Mouse (Mus musculus) G1E (cell line): ENCODE measurements at regions not wholly inside any gene's neighbourhood (a gene's known extent, or its start where the extent isn't known, plus 50 kb on each side); places are given as distances from the start of the nearest gene placed in this dataset.

Experiments used
- ATAC-seq: 2 replicates; pipeline ENCODE4 v1.8.0; 2016; ENCODE audit warnings: mild to moderate bottlenecking; ENCODE audit not compliant: insufficient number of reproducible peaks, poor library complexity, low FRiP score, severe bottlenecking; ENCODE audit errors: extremely low read depth
- DNase-seq: peaks from one replicate; pipeline ENCODE4 v3.0.0; 2012; ENCODE audit warnings: low spot score
- H3K27me3 ChIP-seq: 2 replicates; pipeline ENCODE4 v1.6.1; 2012; ENCODE audit warnings: mild to moderate bottlenecking, low read length, inconsistent platforms; ENCODE audit not compliant: insufficient read depth
- H3K36me3 ChIP-seq: replicated peaks from 2 replicates; pipeline ENCODE3; 2012; ENCODE audit warnings: mild to moderate bottlenecking, inconsistent platforms
- H3K4me1 ChIP-seq: 2 replicates; pipeline ENCODE4 v1.6.1; 2012; ENCODE audit warnings: low read depth, low read length, inconsistent platforms, mixed read lengths; ENCODE audit not compliant: insufficient read depth
- H3K4me3 ChIP-seq: 2 replicates; pipeline ENCODE4 v1.5.1; 2012; ENCODE audit warnings: low read depth, mild to moderate bottlenecking, inconsistent platforms, low read length, moderate library complexity, mixed read lengths
- H3K9me3 ChIP-seq: replicated peaks from 2 replicates; pipeline ENCODE4 v1.6.1; 2012; ENCODE audit warnings: inconsistent platforms
- CTCF ChIP-seq: IDR thresholded peaks from 2 replicates; pipeline ENCODE4 v1.5.1; 2012; ENCODE audit warnings: low read depth, low read length, inconsistent platforms, mixed read lengths
- GATA1 ChIP-seq: IDR thresholded peaks from 2 replicates; pipeline ENCODE4 v1.6.1; 2012; ENCODE audit warnings: borderline replicate concordance, low read length, inconsistent platforms, mixed read lengths
- GATA2 ChIP-seq: IDR thresholded peaks from 2 replicates; pipeline ENCODE4 v1.6.1; 2012; ENCODE audit warnings: low read depth, low read length, inconsistent platforms, borderline replicate concordance
- POLR2AphosphoS5 ChIP-seq: IDR thresholded peaks from 2 replicates; pipeline ENCODE4 v1.6.1; 2012; ENCODE audit warnings: low read depth, low read length, inconsistent platforms; ENCODE audit not compliant: insufficient replicate concordance
- TAL1 ChIP-seq: conservative IDR thresholded peaks from 2 replicates; pipeline ENCODE4 v1.6.1; 2012; ENCODE audit warnings: low read depth, low read length, inconsistent platforms, mixed read lengths

DNA sequence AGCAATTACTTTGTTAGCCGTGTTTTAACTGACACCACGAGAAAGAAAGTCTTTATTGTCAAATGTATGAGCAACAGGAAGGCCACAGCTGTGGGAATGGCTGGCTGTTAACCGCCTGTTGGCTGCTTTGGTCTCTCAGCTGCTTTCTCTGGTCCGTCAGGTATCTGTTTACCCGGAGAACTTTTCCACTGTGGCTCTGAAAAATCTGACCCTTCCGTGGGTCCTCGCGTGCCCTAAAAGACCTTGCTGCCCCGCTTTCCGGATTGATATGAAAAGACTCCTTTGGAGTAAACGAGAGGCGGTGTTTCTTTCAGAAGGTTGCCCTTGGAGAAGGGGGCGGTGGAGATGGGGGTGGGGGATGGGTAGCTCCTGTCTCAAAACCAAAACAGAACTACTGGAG lies 75.9 kb downstream of the Sox14 start:
- Histone ChIP-seq H3K9me3 (peaks cover 49% of the 10 kb centered on the region), H3K27me3 (no peaks in the 10 kb centered on the region), H3K36me3 (no peaks in the 10 kb centered on the region), H3K4me3 (no peak overlapping the region), H3K4me1 (no peaks in the 10 kb centered on the region)
- DNase-seq (no peak), ATAC-seq (no peak)
- TF ChIP-seq GATA1, result no peak
- no peak for TF ChIP-seq CTCF
- no peak for TF ChIP-seq POLR2AphosphoS5
- no peak for TF ChIP-seq GATA2
- TF ChIP-seq TAL1, result no peak

DNA sequence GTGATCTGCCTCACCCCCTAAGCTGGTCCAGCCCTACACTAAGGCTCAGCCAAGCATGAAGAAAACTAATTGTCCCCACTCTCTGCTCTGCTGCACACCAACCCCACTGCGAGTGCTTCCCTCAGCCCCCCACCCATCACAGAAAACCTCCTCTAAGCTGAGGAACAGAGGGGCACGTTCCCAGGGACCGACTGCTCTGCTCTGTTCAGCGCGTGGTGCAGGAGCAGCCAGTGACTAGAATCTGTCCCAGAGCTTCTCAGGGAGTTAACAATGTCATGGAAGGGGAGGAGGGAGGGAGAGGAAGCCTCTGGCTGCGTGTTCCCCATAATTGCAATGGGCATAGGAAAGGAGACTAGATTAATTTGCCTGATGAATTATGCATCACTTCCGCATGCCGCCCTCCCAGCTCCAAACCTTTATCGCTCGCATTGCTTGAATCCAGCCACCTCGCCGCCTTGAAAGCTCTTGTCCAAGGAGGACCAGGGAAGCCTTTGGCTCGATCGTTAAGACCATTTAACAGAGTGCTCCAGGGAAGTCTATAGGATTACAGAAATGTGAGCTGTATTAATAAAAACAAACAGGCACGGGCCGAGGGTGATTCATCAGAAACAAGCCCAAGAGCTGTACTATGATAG lies 76.5 kb downstream of the Sox14 start:
- ATAC-seq (no peak), DNase-seq (no peak)
- Histone ChIP-seq H3K4me3 (no peak overlapping the region), H3K9me3 (peaks cover 52% of the 10 kb centered on the region), H3K27me3 (no peaks in the 10 kb centered on the region), H3K36me3 (no peaks in the 10 kb centered on the region), H3K4me1 (no peaks in the 10 kb centered on the region)
- TF ChIP-seq TAL1, result no peak
- no peak for TF ChIP-seq GATA2
- no peak for TF ChIP-seq GATA1
- TF ChIP-seq POLR2AphosphoS5, result no peak
- no peak for TF ChIP-seq CTCF

DNA sequence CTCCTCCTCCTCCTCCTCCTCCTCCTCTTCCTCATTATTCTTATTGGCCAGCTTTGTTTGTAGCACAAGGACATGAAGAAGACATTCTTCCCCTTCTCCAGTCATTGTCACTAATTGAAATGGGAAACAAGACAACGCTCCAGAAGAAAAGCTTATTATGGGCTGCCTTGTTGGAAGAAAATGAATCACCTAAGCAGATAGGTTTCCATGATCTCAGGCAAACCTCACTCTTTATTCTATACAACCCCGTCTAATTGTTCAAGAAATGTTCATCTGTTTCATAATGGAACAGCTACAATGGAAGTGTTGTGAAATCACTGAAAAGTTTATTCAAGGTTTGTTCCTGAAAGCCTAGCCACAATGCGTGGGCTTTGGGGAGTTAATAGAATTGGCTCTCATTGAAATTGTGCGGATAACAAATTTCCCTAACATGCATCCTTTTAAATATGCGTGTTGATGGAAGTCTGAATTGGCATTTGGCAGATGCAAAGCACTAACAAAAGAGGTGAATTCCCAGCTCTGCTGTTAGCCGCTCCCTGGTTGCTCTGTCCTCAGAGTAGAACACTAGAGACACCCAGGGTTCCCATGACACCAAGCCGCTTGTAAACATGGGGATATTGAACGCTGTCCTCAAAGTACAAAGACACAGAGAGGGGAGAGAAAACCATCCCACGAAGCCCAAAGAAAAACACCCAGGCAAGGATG lies 78.8 kb downstream of the Sox14 start:
- Histone ChIP-seq H3K9me3 (peaks cover 50% of the 10 kb centered on the region), H3K27me3 (no peaks in the 10 kb centered on the region), H3K4me1 (no peaks in the 10 kb centered on the region), H3K36me3 (no peaks in the 10 kb centered on the region), H3K4me3 (no peak overlapping the region)
- TF ChIP-seq TAL1 (no peak), POLR2AphosphoS5 (no peak), GATA2 (no peak), CTCF (no peak), GATA1 (no peak)
- no peak for DNase-seq
- no peak for ATAC-seq

DNA sequence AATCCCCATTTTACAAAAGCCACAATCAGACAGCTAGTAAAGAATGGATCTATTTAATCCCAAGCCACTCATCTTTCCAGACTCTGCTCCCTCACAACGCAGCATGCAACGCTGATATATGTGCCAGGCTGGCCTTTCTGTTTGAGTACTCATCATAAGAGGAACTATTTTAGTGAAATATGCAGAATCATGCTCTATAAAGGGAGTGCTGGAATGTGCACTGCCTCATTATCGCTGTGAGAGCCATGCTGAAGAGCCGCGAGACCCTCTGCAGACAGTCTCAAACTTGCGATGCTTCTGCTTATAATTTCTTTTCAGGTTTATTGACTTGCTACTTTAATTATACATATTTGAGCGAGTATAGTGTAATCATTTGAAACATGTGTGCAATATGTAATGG lies 75.6 kb upstream of the Cldn18 start:
- DNase-seq (no peak), ATAC-seq (no peak)
- H3K4me1 ChIP-seq, result no peaks in the 10 kb centered on the region
- H3K4me3 ChIP-seq, result no peak overlapping the region
- no peaks in the 10 kb centered on the region for H3K36me3 ChIP-seq
- no peaks in the 10 kb centered on the region for H3K27me3 ChIP-seq
- TF ChIP-seq CTCF (no peak), TAL1 (no peak), GATA1 (no peak)
- peaks cover 41% of the 10 kb centered on the region for H3K9me3 ChIP-seq

DNA sequence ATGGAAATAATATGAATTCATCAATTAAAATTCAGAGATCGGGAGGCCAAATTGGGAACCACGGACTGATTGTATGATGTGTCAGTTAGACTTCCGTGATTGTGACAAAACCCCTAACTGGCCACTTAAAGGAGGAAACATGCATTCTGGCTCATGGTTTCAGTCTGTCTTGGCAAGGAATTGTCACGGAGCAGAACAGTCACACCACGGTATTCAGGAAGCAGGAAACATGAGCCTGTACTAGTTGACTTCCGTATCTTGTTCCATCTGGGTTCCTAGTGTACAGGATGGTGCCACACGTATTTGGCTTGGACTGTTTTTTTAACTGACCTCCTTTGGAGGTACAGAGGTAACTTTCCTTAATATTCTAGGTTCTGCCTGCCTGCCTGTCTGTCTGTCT lies 69.8 kb upstream of the Cldn18 start:
- Histone ChIP-seq H3K9me3 (peaks cover 26% of the 10 kb centered on the region), H3K4me1 (no peaks in the 10 kb centered on the region)
- ATAC-seq, result no peak

DNA sequence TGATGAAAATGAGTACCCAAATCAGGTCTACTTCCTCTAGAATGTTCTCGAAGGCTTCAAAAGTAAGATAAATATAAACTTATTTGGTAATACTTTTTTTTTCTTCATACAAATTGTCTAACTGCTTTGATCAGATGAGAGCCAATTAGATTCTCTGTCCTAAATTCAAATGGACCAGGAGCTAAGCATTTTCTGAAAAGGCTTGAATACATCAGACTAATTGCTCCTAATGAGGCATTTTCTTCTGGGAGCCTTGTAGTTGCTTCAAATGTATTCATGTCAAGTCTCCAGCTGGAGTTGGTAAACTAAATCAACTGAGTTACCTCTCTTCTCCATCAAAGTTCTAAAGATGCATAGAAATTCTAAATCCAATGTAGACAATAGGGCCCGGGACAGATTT lies 66.1 kb upstream of the Cldn18 start:
- no peaks in the 10 kb centered on the region for H3K4me1 ChIP-seq
- H3K9me3 ChIP-seq, result peaks cover 39% of the 10 kb centered on the region
- H3K4me3 ChIP-seq, result no peak overlapping the region
- H3K36me3 ChIP-seq, result no peaks in the 10 kb centered on the region
- TF ChIP-seq POLR2AphosphoS5, result no peak
- TF ChIP-seq GATA2, result no peak
- TF ChIP-seq TAL1, result no peak
- no peak for TF ChIP-seq GATA1
- no peak for TF ChIP-seq CTCF
- ATAC-seq, result no peak
- no peaks in the 10 kb centered on the region for H3K27me3 ChIP-seq
- DNase-seq, result no peak

More for the DNA sequence above, 69.8 kb upstream of the Cldn18 start:
- Histone ChIP-seq H3K36me3 (no peaks in the 10 kb centered on the region), H3K4me3 (no peak overlapping the region), H3K27me3 (no peaks in the 10 kb centered on the region)
- no peak for DNase-seq
- TF ChIP-seq POLR2AphosphoS5, result no peak
- TF ChIP-seq TAL1, result no peak
- TF ChIP-seq GATA1, result no peak
- TF ChIP-seq CTCF, result no peak
- TF ChIP-seq GATA2, result no peak

DNA sequence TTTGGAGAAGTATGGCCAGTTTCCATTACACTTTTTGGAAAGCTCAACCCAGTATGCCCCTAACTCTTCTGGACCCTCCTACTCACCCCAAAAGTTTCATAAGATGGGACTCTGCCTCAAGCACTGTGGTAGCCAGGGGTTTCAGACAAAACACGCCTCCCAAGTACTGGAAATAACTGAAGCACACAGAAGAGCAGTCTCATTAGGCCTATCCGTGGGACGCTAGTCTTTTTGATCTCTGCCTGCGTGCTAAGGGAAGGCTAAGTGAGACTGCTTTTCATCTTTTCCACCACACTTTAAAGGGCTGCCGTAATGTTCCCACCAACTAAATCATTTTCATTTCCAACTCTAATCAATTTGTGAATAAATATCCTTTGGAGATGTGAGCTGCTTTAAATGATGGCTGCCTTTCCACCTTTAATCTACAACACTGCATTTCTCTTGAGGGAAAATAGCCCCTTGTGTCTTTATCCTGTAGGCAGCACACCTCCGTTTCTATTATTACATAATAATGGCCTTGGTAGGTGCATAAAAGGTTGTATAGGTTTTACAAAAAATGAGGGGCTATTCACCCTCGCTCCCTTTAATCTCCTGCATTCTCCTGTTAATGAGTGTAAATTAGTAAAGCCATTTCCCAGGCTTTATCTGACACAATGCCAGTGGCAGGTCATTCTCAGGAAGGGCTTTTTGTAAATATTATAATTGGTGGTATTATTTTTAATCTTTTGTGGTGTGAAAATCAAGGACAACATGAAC lies 65.5 kb upstream of the Cldn18 start:
- TF ChIP-seq POLR2AphosphoS5, result no peak
- TF ChIP-seq GATA1, result no peak
- no peak for TF ChIP-seq CTCF
- TF ChIP-seq GATA2, result no peak
- no peak for TF ChIP-seq TAL1
- H3K4me3 ChIP-seq, result no peak overlapping the region
- no peaks in the 10 kb centered on the region for H3K27me3 ChIP-seq
- H3K4me1 ChIP-seq, result no peaks in the 10 kb centered on the region
- no peak for DNase-seq
- no peak for ATAC-seq
- peaks cover 39% of the 10 kb centered on the region for H3K9me3 ChIP-seq
- no peaks in the 10 kb centered on the region for H3K36me3 ChIP-seq
